Mouse (Mus musculus) adrenal gland, postnatal 10 days (tissue): ENCODE measurements around the gene Vmn1r178. TPM values are rescaled to one million over a fixed set of nuclear protein-coding genes. Genes with fewer than 3 reads are reported as not detected.
"Not testable (repeated sequence)": the region's sequence is repeated elsewhere in the genome, so short reads cannot be mapped to it uniquely, and the experiment has no call there.

Source experiments
- DNase-seq: peaks from one replicate; pipeline ENCODE4 v3.0.0; 2021; ENCODE audit warnings: mixed read lengths
- long read RNA-seq, 2 experiments: library from polyadenylated mRNA; stranded (forward); transcript quantifications; one replicate each; pipeline ENCODE4 v2.0.0; 2021
- total RNA-seq, 2 experiments: library from RNA; stranded (reverse); gene quantifications; 2 replicates each; pipeline ENCODE4 v1.2.3; 2021

Vmn1r178 gene
- total RNA-seq: not detected
- long read RNA-seq, experiment 1: 0 reads
- long read RNA-seq, experiment 2: 0 reads

DNA sequence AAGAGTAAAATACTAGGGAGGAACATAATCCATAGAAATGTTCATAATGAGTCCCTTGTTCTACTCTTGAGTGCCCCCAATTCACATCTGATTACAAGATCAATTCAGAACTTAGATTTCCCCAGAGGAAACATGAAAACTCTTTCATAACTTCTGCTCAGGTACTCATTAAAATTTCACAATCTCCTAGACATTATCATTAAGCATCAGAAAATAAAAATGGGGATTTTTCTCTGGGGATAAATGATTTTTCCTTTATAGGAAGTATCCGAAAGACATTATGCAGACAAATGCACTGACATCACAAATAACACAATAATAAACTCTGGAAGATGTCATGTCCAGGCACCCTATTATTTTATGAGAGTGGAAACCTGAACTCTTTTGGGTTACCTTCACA is at the start of gene Vmn1r178:
Gene Vmn1r178, plus strand, starts transcription at position 301 of the 400 bp plus-strand sequence.
- no peak for DNase-seq

DNA sequence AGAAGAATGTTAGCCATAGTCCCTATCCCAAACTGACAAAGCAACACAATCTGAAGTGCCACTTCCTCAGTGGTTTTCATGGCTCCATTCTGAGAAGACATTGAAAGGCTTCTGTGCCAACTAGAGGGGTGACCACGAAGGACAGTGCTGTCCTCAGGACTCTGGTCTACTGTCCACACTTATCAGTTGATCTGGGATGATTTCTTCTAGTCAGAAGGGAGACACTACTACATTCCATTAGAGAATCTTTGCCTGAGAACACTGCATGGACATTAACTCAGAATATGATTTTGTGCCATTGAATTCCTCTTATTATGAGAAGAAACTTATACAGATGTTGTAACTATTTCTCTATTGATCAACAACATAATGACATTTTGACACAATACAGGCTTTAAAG is 25.5 kb upstream of the Vmn1r178 start, which contains the start of gene Vmn1r177:
Gene Vmn1r177, minus strand, starts transcription at position 101 of the 400 bp plus-strand sequence.
- DNase-seq: not testable (repeated sequence)

- DNase-seq: not testable (repeated sequence)
Observed at GRCm38 (mm10) chr7:23876918-23877317, 14.9 kb upstream of the Vmn1r178 start.

DNA sequence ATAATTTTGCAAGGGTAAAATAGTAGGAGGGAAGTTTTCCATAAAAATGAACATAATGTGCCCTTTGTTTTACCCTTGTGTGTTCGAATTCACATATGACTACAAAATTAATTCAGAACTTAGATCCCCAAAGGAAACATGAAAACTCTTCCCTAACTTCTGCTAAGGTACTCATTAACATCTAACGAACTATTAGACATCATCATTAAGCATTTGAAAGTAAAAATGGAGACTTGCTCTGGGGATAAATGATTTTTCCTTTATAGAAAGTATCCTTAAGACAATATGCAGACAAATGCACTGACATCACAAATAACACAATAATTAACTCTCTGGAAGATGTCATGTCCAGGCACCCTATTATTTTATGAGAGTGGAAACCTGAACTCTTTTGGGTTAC is 34.9 kb downstream of the Vmn1r178 start, which contains the start of gene Vmn1r179:
Gene Vmn1r179, plus strand, starts transcription at position 301 of the 400 bp plus-strand sequence.
- DNase-seq: no peak

Other genes with a start within 250 kb of the Vmn1r178 start
- not detected for gene Vmn1r172, start 233.7 kb upstream of the Vmn1r178 start, total RNA-seq
- gene Vmn1r173, start 191.3 kb upstream of the Vmn1r178 start, total RNA-seq: not detected
- not detected for gene Vmn1r174, start 139.7 kb upstream of the Vmn1r178 start, total RNA-seq
- gene Vmn1r175, start 81.4 kb upstream of the Vmn1r178 start, total RNA-seq: not detected
- not detected for gene Vmn1r176, start 54.6 kb upstream of the Vmn1r178 start, total RNA-seq
- gene Vmn1r177, start 25.6 kb upstream of the Vmn1r178 start, total RNA-seq: not detected
- not detected for gene Vmn1r179, start 35.0 kb downstream of the Vmn1r178 start, total RNA-seq
- gene Vmn1r180, start 58.6 kb downstream of the Vmn1r178 start, total RNA-seq: not detected
- gene Vmn1r181, start 82.6 kb downstream of the Vmn1r178 start, total RNA-seq: not detected
- gene V1rd19, start 109.7 kb downstream of the Vmn1r178 start, total RNA-seq: not detected
- not detected for gene Vmn1r183, start 161.2 kb downstream of the Vmn1r178 start, total RNA-seq
- gene Zfp180, start 189.9 kb downstream of the Vmn1r178 start, total RNA-seq: 10 to 100 TPM; 15.2 to 17.3 TPM
- gene Zfp112, start 220.3 kb downstream of the Vmn1r178 start, total RNA-seq: 1 to 10 TPM; 2.3 to 4.8 TPM
- 1 to 10 TPM; 7.2 to 9.9 TPM for gene Zfp235, start 242.2 kb downstream of the Vmn1r178 start, total RNA-seq